Mouse (Mus musculus) heart, adult 9 months (tissue): ENCODE measurements around the gene Lep.
A peak's percentile ranks its signal among the peaks of the same experiment; 100 is the strongest.

Experiments
- DNase-seq, 2 experiments: peaks; one replicate each; pipeline ENCODE4 v3.0.0; 2022; ENCODE audit warnings: low spot score in 2 of 2

Gene Lep

GRCm38 (mm10) chr6:29044029-29044428 is 16.0 kb upstream of the Lep start:
- DNase-seq, result no peak

GRCm38 (mm10) chr6:29049926-29050325 is 10.1 kb upstream of the Lep start:
- no peak for DNase-seq

DNA sequence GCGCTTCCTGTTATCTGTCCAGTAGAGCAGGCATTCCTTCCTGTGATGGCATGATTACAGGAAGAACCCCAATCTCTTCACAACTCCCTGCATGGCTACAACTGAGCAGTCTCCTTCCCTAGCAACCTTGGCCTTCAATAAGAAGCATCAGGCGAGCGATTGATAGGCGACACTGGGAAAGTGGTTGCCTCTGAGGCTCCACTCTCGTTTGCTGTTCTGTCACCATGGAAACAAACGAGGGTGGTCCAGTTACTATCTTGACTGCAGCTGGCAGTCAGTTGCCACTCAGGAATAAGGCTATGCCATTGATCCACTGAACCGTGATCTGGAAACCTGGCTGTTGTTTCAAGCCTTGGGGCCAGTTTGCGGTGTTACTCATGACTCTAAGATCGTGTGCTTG is 7.8 kb upstream of the Lep start:
- no peak for DNase-seq

DNA sequence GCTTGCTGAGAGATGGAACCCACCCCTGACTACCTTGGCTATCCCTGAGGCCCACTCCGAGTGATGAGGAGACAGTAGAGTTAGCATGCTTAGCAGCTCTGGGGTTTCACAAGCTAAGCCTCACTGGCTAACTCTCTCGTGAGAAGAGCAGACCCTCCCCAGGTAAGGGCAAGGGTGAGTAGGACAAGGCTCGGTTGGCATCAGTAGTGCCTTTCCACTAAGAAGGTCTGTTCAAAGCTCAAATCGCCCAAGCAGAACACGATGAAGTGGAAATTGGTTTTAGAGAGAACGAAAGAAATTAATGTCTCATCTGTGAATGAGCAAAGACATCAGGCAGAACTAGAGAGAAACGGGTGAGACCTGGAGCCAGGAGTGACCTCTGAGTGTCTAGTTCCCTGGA is 6.8 kb upstream of the Lep start:
- DNase-seq, result no peak

DNA sequence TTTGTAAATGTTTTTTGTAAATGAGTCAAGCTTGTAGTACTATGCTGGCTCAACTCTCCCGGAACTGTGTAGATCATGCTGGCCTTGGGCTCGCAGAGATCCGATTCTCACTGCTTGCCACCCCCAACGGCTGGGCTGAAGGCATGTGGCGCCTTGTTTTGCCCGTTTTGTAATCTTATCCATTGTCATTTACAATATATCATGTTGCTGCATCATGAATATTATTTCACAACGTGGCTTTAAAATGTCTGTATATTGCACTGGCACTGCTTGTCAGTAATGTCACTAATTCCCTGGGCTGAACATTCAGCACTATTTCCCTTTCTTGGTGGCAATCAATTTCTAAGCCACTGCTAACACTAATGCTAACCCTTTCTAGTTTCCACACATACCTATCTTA is 3.6 kb upstream of the Lep start:
- DNase-seq, result no peak

DNA sequence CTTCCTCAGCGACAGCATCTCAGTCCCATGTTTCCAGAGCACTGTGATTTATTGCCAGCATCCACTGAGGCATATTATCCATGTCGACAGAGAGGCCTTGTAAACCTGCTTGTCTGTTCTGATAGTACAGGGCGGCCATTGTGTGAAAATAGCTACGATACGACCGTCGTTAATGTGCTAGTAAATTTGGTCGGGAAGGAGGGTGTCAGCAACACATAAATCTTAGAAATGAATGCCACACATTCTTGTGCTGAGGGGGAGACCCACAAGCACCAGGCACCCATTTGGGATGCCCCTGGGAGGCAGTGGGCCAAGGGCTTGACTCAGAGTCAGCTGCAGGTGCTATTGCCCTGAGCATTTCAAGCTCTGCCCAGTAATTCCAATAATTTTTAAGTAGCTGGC is 6.4 kb downstream of the Lep start:
- no peak for DNase-seq

DNA sequence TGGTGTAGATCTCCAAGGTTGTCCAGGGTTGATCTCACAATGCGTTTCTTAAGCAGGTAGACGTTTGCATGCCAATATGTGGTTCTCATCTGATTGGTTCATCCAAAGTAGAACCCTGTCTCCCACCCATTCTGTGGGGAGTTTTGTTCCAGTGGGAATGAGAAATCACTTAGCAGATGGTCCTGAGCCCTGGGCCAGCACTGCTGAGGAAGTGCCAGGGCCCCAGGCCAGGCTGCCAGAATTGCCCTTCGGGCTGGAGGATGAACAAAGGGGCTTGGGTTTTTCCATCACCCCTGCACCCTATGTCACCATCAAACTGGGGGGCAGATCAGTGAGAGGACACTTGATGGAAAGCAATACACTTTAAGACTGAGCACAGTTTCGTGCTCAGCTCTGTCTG is 12.2 kb downstream of the Lep start:
- DNase-seq, result no peak

DNA sequence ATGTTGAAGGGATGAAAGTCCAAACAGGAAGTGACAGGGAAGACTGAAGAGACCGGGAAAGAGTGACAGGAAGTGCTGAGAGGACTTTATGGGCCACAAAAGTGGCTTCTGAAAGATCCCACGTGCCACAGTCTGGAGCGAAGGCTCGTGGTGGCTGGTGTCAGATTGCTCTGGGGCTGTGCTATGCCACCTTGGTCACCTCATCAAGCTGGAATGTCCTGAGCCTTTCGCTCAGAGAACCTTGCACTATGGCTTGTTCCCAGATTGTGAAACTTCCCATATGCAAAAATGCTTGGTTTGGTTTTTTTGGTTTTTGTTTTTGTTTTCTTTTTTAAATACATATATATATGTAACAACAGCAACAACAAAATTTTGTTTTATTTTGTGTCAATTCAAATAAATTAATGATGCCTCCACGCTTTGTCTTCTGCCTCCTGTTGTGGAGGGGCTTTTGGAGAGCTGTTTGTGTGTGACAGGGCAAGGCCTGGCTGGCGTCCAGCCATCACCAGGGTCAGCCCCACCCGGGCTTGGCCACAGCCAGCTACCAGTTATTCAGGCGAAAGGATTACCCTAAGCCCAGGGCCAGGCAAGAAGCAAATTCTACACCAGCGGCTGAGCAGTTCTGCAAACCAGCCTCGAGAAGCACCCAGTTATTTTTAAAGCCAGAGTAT is 13.6 kb downstream of the Lep start:
- no peak for DNase-seq

DNA sequence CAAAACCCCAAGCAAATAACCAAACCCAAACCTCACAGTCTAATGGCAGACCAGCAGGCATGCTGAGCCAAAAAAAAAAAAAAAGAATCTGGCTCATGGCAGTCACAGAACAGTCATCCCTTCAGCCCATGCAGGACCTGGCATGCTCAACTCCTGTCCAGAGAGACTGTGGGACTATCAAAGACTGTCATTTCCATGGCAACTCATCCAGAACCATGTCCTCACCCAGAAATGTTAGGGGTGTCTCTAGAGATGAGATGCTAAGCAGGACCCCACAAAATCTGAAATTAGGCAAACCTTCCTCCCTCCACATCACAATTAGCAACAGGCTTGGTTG is 14.1 kb downstream of the Lep start:
- no peak for DNase-seq

GRCm38 (mm10) chr6:29079291-29079690 is 19.3 kb downstream of the Lep start:
- no peak for DNase-seq

GRCm38 (mm10) chr6:29081826-29082363 is 21.9 kb downstream of the Lep start:
- peak; percentile 33 to 46 for DNase-seq

DNA sequence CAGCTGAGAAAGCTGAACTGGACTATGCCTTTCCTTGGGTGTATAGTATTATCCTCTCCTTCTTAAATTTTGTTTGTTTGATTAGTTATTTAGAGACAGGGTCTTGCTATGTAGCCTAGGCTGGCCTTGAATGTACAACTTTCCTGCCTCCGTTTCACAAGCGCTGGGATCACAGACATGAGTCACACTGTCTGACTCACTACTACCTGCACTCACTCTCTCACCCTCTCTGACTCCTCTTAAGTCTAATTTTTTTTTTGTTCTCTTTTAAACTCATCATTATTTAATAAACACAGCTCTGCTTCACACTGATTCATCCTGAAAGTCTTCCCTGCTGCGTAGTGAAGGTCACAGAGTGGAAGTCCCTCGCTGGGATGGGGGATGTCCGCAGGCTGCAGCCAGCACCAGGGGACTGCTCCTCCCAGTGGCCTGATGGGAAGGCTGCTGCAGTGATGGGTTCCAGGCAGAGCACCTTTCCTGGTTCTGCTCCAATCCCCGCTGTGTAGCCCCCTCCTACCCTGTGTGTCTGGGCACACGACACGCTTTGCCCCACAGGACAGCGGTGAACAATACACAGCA is 22.8 kb downstream of the Lep start:
- no peak for DNase-seq

GRCm38 (mm10) chr6:29084401-29084800 is 24.4 kb downstream of the Lep start:
- no peak for DNase-seq

DNA sequence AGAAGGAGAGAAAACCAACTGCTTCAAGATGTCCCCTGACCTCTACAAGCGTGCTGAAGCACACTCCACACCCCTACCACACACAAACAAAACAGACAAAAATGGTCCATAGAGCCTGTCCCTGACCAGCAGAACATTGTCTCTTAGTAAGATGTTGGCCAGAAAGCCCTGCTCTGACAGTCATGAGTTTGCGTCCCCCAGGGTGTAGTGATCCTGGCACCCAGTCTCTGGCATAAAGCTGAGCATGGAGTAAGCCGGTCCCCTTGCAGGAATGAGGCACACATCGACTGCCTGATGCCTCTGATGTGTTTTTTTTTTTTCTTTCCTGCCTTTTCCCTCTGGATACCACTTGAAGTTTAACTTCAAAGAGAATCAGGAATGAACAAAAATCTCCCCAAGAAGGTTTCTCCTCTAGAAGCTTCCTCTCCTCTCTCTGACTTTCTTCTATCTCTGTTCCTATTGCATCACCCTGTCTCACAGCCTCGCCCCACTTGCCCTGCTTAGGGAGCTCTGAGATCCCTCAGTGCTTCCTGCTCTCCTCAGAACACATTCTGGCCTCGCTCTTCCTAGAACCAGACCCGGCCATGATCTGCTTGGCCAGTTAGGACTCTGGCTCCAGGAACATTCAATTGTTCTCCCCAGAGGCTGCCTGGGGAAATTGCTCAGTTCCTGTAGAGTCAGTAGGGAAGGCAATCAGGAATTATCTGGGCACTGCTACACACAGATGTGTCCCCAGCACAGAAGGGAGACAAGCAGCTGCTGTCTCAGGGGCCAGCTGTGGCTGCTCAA is 28.1 kb downstream of the Lep start:
- peak; percentile 85 to 93 for DNase-seq

DNA sequence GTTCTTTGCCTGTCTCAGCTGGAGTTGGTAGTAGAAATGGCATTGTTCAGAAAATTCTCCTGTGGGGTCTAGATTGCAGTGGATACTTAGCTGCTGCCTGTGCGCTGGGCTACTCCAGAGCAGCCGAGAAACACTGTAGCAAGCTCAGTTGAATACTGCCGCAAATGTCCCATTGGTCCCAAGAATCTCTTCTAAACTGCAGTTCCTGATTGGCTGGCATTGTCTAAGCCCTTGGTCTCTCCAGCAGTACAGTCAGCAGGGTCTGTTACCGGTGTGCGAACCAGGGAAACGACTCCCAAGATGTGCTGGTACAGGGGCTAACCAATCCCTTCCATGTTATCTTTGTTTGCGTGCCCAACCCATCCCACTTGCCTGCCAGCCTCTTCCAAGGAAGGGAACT is 32.2 kb downstream of the Lep start:
- DNase-seq, result no peak

DNA sequence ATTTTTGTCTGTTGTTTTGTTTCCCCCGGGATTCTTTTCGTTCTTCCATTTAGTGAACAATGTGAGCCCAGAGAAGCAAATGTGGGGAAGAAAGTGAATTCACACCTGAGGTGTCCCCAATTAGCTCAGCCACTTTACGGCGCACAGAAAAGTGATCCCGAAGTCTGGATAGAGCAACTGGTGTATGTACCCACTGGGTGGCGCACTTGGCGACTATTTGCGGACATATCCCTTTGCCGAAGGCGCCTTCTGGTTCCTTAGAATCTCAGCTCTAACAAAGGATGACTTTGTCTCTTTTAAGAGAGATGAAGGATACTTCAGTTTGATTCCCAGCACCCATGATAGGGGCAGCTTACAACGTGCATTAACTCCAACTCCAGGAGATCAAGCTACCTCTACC is 32.9 kb downstream of the Lep start:
- DNase-seq, result no peak

DNA sequence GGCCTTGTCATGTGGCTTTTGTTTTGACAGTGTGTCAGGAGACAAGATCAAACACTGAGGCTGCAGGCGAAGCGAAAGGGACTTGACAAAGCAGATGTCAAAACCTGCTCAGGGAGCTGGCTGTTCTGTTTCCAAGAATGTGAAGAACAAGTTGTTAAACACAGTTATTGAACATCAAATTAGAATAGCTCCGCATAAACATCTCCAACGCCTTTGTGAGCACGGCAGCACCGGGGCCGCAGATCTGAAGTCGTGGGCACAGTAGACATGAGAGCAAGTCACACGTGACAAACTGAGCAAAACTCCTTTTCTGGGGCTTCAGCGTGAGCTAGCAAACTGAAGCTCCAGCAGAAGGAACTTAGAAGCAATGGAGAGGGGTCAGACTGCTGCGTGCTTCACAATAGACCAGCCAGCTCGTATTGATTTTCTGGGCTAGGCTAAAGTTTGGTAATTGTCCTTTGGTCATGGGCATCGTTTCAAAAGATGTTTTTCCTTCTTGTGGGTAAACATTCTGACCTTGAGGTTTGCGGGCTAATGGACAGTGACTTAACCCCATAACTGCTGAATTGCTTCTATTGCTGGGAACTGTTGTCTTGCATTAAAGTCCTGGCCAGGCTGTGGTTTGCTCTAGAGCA is 39.6 kb downstream of the Lep start:
- DNase-seq, result no peak

- no peak for DNase-seq
Measured at GRCm38 (mm10) chr6:29100423-29100822, 40.4 kb downstream of the Lep start.

GRCm38 (mm10) chr6:29101248-29101864 is 41.3 kb downstream of the Lep start:
- DNase-seq, result no peak

GRCm38 (mm10) chr6:29108376-29108775 is 48.4 kb downstream of the Lep start:
- peak in 1 of 2 experiments; percentile 68 for DNase-seq

DNA sequence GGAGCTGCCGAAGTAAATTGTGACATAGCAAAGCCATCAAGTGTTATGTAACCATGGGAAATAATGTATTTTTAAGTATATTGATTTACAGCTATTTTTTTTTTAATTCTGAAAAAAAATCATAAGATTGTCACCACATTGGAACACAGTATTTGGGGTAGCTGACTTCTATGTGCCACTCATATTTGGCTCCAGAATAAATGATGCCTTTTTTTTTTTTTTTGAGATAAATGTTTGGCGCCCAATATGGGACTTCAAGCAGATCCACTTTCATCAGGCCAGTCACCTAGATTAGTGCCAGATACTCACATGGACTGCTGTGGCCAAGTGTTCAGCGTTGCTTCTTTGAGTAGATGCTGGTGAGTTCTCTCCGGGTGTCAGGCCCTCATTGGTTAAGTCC is 51.5 kb downstream of the Lep start:
- DNase-seq, result no peak

- no peak for DNase-seq
Measured at GRCm38 (mm10) chr6:29115756-29116155, 55.7 kb downstream of the Lep start.
